Mouse (Mus musculus): ENCODE results near the gene Tmem121. TPM values are rescaled to one million over a fixed set of nuclear protein-coding genes. Genes with fewer than 3 reads are reported as not detected.

Gene Tmem121
- polyA plus RNA-seq, 1 experiment from 2014 or later, result 22.9 TPM

Other genes starting within 250 kb of the Tmem121 start
- 51.5 and 65.9 TPM in 2 replicates for gene Nudt14, start 243.8 kb upstream of the Tmem121 start, polyA plus RNA-seq (2016; fragmentation: Nextera tagmentation; extraction: Ambion mirVana)
- gene Btbd6, start 209.4 kb upstream of the Tmem121 start, polyA plus RNA-seq (2016; fragmentation: Nextera tagmentation; extraction: Ambion mirVana), result 34.5 and 34.8 TPM in 2 replicates
- 72.4 and 75.5 TPM in 2 replicates for gene Brf1, start 185.2 kb upstream of the Tmem121 start, polyA plus RNA-seq (2016; fragmentation: Nextera tagmentation; extraction: Ambion mirVana)
- 29.2 and 29.4 TPM in 2 replicates for gene Pacs2, start 171.4 kb upstream of the Tmem121 start, polyA plus RNA-seq (2016; fragmentation: Nextera tagmentation; extraction: Ambion mirVana)
- gene Tex22, start 111.4 kb upstream of the Tmem121 start, polyA plus RNA-seq (2016; fragmentation: Nextera tagmentation; extraction: Ambion mirVana), result not detected in 2 replicates
- 16.9 and 18.9 TPM in 2 replicates for gene Mta1, start 87.7 kb upstream of the Tmem121 start, polyA plus RNA-seq (2016; fragmentation: Nextera tagmentation; extraction: Ambion mirVana)
- 217 and 245 TPM in 2 replicates for gene Crip2, start 45.7 kb upstream of the Tmem121 start, polyA plus RNA-seq (2016; fragmentation: Nextera tagmentation; extraction: Ambion mirVana)
- 84.5 and 90.8 TPM in 2 replicates for gene Crip1, start 39.6 kb upstream of the Tmem121 start, polyA plus RNA-seq (2016; fragmentation: Nextera tagmentation; extraction: Ambion mirVana)
- 34.1 and 38.5 TPM in 2 replicates for gene Tedc1, start 29.5 kb upstream of the Tmem121 start, polyA plus RNA-seq (2016; fragmentation: Nextera tagmentation; extraction: Ambion mirVana)